Mouse (Mus musculus) heart, postnatal 0 days (tissue): ENCODE results near the gene Slc25a10. TPM values are rescaled to one million over a fixed set of nuclear protein-coding genes. Genes with fewer than 3 reads are reported as not detected.

ENCODE experiments used
- ATAC-seq: fragments of 200-750 bp; cut with Nextera tagmentation; 2 replicates; pipeline ENCODE4 v1.8.0; 2017; ENCODE audit warnings: low read depth, moderate number of reproducible peaks, moderate library complexity; ENCODE audit not compliant: insufficient read depth
- DNase-seq: peaks from one replicate; pipeline ENCODE4 v3.0.0-alpha.2; 2016; ENCODE audit warnings: low spot score
- H3K27ac ChIP-seq: fragments of 300-500 bp; sonication (generic); 2 replicates; pipeline ENCODE4 v1.5.1; 2014; ENCODE audit warnings: low read depth, mild to moderate bottlenecking
- H3K27me3 ChIP-seq: fragments of 300-500 bp; sonication (generic); 2 replicates; pipeline ENCODE4 v1.6.1; 2014; ENCODE audit warnings: low read length, mixed read lengths; ENCODE audit not compliant: control insufficient read depth, insufficient read depth
- H3K36me3 ChIP-seq: fragments of 300-500 bp; sonication (generic); replicated peaks from 2 replicates; pipeline ENCODE4 v1.6.1; 2014; ENCODE audit warnings: low read length, mixed read lengths; ENCODE audit not compliant: control insufficient read depth, insufficient read depth
- H3K4me1 ChIP-seq: fragments of 300-500 bp; sonication (generic); 2 replicates; pipeline ENCODE4 v1.6.1; 2014; ENCODE audit warnings: antibody characterized with exemption; ENCODE audit not compliant: control insufficient read depth, insufficient read depth
- H3K4me2 ChIP-seq: fragments of 300-500 bp; sonication (generic); 2 replicates; pipeline ENCODE4 v1.6.1; 2014; ENCODE audit warnings: low read depth, mild to moderate bottlenecking, low read length, moderate library complexity
- H3K4me3 ChIP-seq: fragments of 300-500 bp; sonication (generic); 2 replicates; pipeline ENCODE4 v1.5.1; 2014; ENCODE audit warnings: low read depth, low read length
- H3K9ac ChIP-seq: fragments of 300-500 bp; sonication (generic); replicated peaks from 2 replicates; pipeline ENCODE4 v1.6.1; 2014; ENCODE audit warnings: low read depth, low read length, mixed read lengths
- H3K9me3 ChIP-seq: fragments of 300-500 bp; sonication (generic); replicated peaks from 2 replicates; pipeline ENCODE4 v1.6.1; 2016; ENCODE audit warnings: low read length; ENCODE audit not compliant: control insufficient read depth
- CTCF ChIP-seq: IDR thresholded peaks from 2 replicates; pipeline ENCODE4 v1.5.1; 2016; ENCODE audit warnings: antibody characterized with exemption, control low read depth, low read depth
- EP300 ChIP-seq: IDR thresholded peaks from 2 replicates; pipeline ENCODE4 v1.6.1; 2016; ENCODE audit warnings: antibody characterized with exemption, low read depth
- WGBS: fragments of 180-500 bp; shearing (Covaris S2); extraction: QIAGEN DNeasy Blood & Tissue Kit; methylation state at CpG from one replicate; pipeline ENCODE4 v1.1.7; 2014; 5-methylcytosine and 5-hydroxymethylcytosine counted together
- polyA plus RNA-seq: library from polyadenylated mRNA; unstranded; fragments of >200 nt; fragmentation: Nextera tagmentation; extraction: Ambion mirVana; gene quantifications from 2 replicates; pipeline ENCODE4 v1.2.1, GENCODE M21; 2015
- total RNA-seq: library from RNA; depleted of rRNA; stranded (reverse); fragments of >200 nt; gene quantifications from 2 replicates; pipeline ENCODE4 v1.2.3, GENCODE M21; 2014; ENCODE audit warnings: low replicate concordance

Slc25a10 gene
- total and polyA plus RNA-seq, 2 experiments from 2014 or later, result 33.8 to 74.3 TPM

DNA sequence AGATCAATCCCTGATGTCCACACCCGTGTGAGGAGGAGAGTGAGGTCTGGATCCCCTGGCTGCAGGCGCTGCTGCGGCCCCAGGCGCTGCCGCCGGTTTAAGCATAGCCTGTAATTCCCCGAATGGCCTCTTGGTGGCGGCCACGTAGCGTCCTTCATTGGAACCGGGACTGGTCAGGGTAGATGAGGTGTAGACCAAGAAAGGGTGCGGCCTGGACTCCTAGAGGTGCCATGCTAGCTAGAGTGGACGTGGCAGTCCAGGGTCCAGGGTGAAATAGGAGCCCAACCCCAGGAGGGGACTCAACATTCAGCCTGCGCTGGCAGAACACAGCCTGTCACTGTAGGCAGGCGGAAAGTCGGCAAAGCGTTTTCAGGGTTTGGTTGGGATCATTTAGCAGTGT is 24.0 kb downstream of the Slc25a10 start:
- Histone ChIP-seq H3K9me3 (no peaks in the 10 kb centered on the region), H3K36me3 (no peaks in the 10 kb centered on the region), H3K4me2 (no peak overlapping the region), H3K4me1 (peaks cover 16% of the 10 kb centered on the region), H3K27me3 (no peaks in the 10 kb centered on the region), H3K9ac (no peak overlapping the region), H3K4me3 (no peak overlapping the region), H3K27ac (no peak overlapping the region)
- TF ChIP-seq CTCF (peak; percentile 99), EP300 (no peak)
- WGBS, result 18% methylated on average over 17 of the region's 17 CpGs
- DNase-seq (peak; percentile 76), ATAC-seq (peak; percentile 45)

DNA sequence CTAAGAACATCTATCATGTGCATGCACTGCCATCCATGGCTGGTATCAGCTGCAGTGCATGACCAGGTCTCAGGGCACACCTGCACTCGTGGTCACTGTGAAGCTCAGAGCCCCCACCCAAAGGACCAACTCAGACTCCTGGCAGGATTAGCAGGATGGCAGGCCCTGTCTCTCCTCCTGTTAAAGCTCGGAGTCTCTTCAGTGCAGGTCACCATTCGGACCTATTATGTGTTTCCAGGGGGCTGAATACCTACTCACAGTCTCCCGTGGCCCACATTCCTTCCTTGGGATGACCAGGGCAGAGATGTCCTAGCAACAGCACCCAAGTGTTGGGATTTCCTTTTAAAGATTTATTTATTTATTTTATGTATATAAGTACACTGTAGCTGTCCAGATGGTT is 25.5 kb downstream of the Slc25a10 start:
- Histone ChIP-seq H3K27me3 (no peaks in the 10 kb centered on the region), H3K9me3 (no peaks in the 10 kb centered on the region), H3K4me2 (no peak overlapping the region), H3K4me1 (peaks cover 15% of the 10 kb centered on the region), H3K4me3 (no peak overlapping the region), H3K36me3 (no peaks in the 10 kb centered on the region), H3K27ac (no peak overlapping the region), H3K9ac (no peak overlapping the region)
- ATAC-seq, result no peak
- no peak for DNase-seq
- no peak for TF ChIP-seq CTCF
- no peak for TF ChIP-seq EP300
- WGBS, result 81% methylated on average over 4 of the region's 4 CpGs

DNA sequence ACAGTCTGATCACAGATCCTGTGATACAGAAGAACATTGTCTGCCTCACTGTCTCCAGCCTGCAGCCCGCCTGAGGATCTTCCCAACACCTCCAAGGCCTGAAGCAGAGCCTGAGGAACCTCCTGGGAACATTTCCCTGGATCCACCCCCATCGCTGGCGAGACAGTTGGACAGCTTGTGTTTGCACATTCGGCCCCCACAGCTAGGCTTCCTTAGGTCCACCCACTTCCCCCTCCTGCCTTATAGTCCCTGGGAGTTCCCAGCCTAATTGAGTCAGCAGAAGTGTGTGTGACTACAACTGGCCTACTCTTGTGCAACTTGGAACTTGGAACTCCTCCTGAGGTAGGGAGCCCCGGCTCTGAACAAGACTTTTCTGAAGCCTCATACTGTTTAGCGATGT is 26.4 kb downstream of the Slc25a10 start:
- ATAC-seq (0 out of 2 replicates have a peak, but pooled peaks have one; percentile 28), DNase-seq (no peak)
- Histone ChIP-seq H3K4me3 (no peak overlapping the region), H3K4me2 (peak overlapping the region; percentile 13; the same call in 1 of the 2 replicates), H3K9me3 (no peaks in the 10 kb centered on the region), H3K4me1 (peaks cover 15% of the 10 kb centered on the region), H3K27ac (peak overlapping the region; percentile 63), H3K9ac (peak overlapping the region; percentile 29; the same call in 1 of the 2 replicates), H3K36me3 (no peaks in the 10 kb centered on the region), H3K27me3 (no peaks in the 10 kb centered on the region)
- WGBS, result 55% methylated on average over 6 of the region's 6 CpGs
- TF ChIP-seq CTCF (no peak), EP300 (no peak)

DNA sequence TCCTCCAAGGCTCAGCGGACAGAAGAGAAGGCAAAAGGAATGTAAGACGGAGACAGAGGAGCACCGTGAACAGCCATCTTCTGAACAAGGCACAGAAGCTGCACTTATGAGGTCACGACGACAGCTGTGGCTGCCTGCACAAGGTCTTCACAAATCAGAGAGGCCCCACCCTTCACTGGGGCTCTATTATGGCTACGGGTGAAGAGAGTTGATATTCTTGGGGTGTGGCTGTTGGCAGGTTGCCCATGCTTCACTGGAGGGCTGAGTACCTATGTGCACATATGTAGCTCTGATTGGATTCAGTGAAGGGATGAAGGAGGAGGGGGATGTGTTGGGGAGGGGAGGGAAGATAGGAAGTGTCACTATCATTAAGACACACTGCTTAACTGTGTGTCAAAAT is 26.9 kb downstream of the Slc25a10 start:
- WGBS, result 52% methylated on average over 6 of the region's 6 CpGs
- no peaks in the 10 kb centered on the region for H3K36me3 ChIP-seq
- H3K4me2 ChIP-seq, result peak overlapping the region; percentile 13; the same call in 1 of the 2 replicates
- H3K4me1 ChIP-seq, result peaks cover 15% of the 10 kb centered on the region
- H3K27me3 ChIP-seq, result no peaks in the 10 kb centered on the region
- ATAC-seq, result no peak
- H3K9ac ChIP-seq, result no peak overlapping the region
- DNase-seq, result no peak
- no peak overlapping the region for H3K4me3 ChIP-seq
- no peaks in the 10 kb centered on the region for H3K9me3 ChIP-seq
- H3K27ac ChIP-seq, result peak overlapping the region; percentile 63
- TF ChIP-seq CTCF, result no peak
- TF ChIP-seq EP300, result no peak

DNA sequence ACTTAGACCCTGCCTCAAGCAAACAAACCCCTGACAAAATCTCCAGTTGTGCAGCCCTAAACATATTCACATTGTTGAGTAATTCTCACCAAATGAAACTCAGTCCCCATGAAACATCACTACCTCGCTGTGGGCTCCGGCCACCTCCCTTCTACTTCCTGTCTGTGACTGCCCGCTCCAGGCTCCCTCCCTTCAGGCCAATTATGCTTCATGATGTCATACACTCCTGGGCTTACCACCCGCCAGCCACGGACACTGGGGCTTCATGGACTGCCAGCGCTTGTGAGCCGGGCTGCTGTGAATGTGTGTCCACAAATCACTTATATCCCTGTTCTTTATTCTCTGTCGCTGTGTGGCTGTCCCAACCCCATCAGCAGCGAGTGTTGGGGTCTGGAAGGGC is 28.1 kb downstream of the Slc25a10 start:
- peak overlapping the region; percentile 41; the same call in 1 of the 2 replicates for H3K9ac ChIP-seq
- H3K4me2 ChIP-seq, result peak overlapping the region; percentile 41
- WGBS, result 23% methylated on average over 9 of the region's 9 CpGs

DNA sequence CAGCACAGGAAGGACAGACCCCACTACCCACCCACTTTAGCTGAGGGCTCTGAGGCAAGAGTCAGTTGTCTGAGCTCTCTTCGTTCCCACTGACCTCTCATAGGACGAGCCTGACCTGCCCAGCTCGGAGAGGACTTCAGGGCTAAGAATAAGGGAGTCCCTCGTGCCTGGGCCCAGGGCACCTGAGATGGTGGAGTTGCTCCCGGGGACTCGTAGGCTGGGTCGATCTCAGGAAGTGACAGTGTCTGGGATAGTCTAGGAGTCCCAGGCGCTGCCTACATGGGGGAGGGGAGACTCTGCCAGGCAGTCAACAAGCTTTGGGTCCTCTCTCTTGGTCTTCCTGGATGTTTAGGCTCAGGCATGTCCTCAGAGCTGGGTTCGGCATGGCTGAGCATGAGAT is 28.9 kb downstream of the Slc25a10 start:
- WGBS, result 63% methylated on average over 9 of the region's 9 CpGs
- peaks cover 15% of the 10 kb centered on the region for H3K4me1 ChIP-seq
- H3K9ac ChIP-seq, result no peak overlapping the region
- H3K4me2 ChIP-seq, result no peak overlapping the region
- no peak for TF ChIP-seq CTCF
- no peak for TF ChIP-seq EP300
- H3K36me3 ChIP-seq, result no peaks in the 10 kb centered on the region
- H3K27ac ChIP-seq, result peak overlapping the region; percentile 84
- no peak overlapping the region for H3K4me3 ChIP-seq
- H3K9me3 ChIP-seq, result no peaks in the 10 kb centered on the region
- no peak for DNase-seq
- no peak for ATAC-seq
- no peaks in the 10 kb centered on the region for H3K27me3 ChIP-seq

More for the DNA sequence above, 28.1 kb downstream of the Slc25a10 start:
- H3K9me3 ChIP-seq, result no peaks in the 10 kb centered on the region
- no peaks in the 10 kb centered on the region for H3K36me3 ChIP-seq
- H3K4me1 ChIP-seq, result peaks cover 15% of the 10 kb centered on the region
- ATAC-seq (peak; percentile 83), DNase-seq (peak; percentile 93)
- no peak for TF ChIP-seq EP300
- no peak for TF ChIP-seq CTCF
- no peak overlapping the region for H3K4me3 ChIP-seq
- no peaks in the 10 kb centered on the region for H3K27me3 ChIP-seq
- peak overlapping the region; percentile 54 for H3K27ac ChIP-seq
